Mouse (Mus musculus): ENCODE data around the gene 9430038I01Rik.
"Not testable (repeated sequence)": the region's sequence is repeated elsewhere in the genome, so short reads cannot be mapped to it uniquely, and the experiment has no call there.

Gene 9430038I01Rik

GRCm38 (mm10) chr7:137410337-137411197 is at the start of gene 9430038I01Rik:
TSS of gene 9430038I01Rik (minus strand) at chr7:137410762.
- peak; percentile 97 for DNase-seq (ENCODE audit: low spot score)

- no peak for DNase-seq (ENCODE audit: low spot score)
Measured at GRCm38 (mm10) chr7:137445321-137445720, 34.8 kb upstream of the 9430038I01Rik start.

- no peak for DNase-seq (ENCODE audit: low spot score)
Measured at GRCm38 (mm10) chr7:137442951-137443350, 32.4 kb upstream of the 9430038I01Rik start.

GRCm38 (mm10) chr7:137438962-137439361 is 28.4 kb upstream of the 9430038I01Rik start:
- DNase-seq (ENCODE audit: low spot score) = not testable (repeated sequence)

GRCm38 (mm10) chr7:137438179-137438550 is 27.6 kb upstream of the 9430038I01Rik start:
- no peak for DNase-seq (ENCODE audit: low spot score)

- DNase-seq (ENCODE audit: low spot score) = peak; percentile 97
Measured at GRCm38 (mm10) chr7:137437440-137438178, 27.0 kb upstream of the 9430038I01Rik start, which contains the start of gene Glrx3. TSS of gene Glrx3 (plus strand) at chr7:137437614.

- DNase-seq (ENCODE audit: low spot score) = no peak
Measured at GRCm38 (mm10) chr7:137436901-137437300, 26.3 kb upstream of the 9430038I01Rik start.

- DNase-seq (ENCODE audit: low spot score) = no peak
Measured at GRCm38 (mm10) chr7:137431769-137432603, 21.4 kb upstream of the 9430038I01Rik start.

- no peak for DNase-seq (ENCODE audit: low spot score)
Measured at GRCm38 (mm10) chr7:137426693-137427092, 16.1 kb upstream of the 9430038I01Rik start.

- no peak for DNase-seq (ENCODE audit: low spot score)
Measured at GRCm38 (mm10) chr7:137421236-137421635, 10.7 kb upstream of the 9430038I01Rik start.

- DNase-seq (ENCODE audit: low spot score) = no peak
Measured at GRCm38 (mm10) chr7:137420550-137420949, 10.0 kb upstream of the 9430038I01Rik start.

GRCm38 (mm10) chr7:137414710-137415109 is 4.1 kb upstream of the 9430038I01Rik start:
- no peak for DNase-seq (ENCODE audit: low spot score)

GRCm38 (mm10) chr7:137407428-137408058 is 3.0 kb downstream of the 9430038I01Rik start:
- DNase-seq (ENCODE audit: low spot score) = no peak

GRCm38 (mm10) chr7:137404146-137404545 is 6.4 kb downstream of the 9430038I01Rik start:
- no peak for DNase-seq (ENCODE audit: low spot score)

- DNase-seq (ENCODE audit: low spot score) = no peak
Measured at GRCm38 (mm10) chr7:137398973-137399372, 11.6 kb downstream of the 9430038I01Rik start.

- DNase-seq (ENCODE audit: low spot score) = no peak
Measured at GRCm38 (mm10) chr7:137397361-137397910, 13.1 kb downstream of the 9430038I01Rik start.

- no peak for DNase-seq (ENCODE audit: low spot score)
Measured at GRCm38 (mm10) chr7:137395421-137395820, 15.1 kb downstream of the 9430038I01Rik start.

GRCm38 (mm10) chr7:137387863-137388262 is 22.7 kb downstream of the 9430038I01Rik start:
- no peak for DNase-seq (ENCODE audit: low spot score)

- DNase-seq (ENCODE audit: low spot score) = no peak
Measured at GRCm38 (mm10) chr7:137374996-137375395, 35.6 kb downstream of the 9430038I01Rik start.

- DNase-seq (ENCODE audit: low spot score) = no peak
Measured at GRCm38 (mm10) chr7:137371770-137372169, 38.8 kb downstream of the 9430038I01Rik start.

GRCm38 (mm10) chr7:137370175-137370574 is 40.4 kb downstream of the 9430038I01Rik start:
- DNase-seq (ENCODE audit: low spot score) = no peak

Data from ovary, postnatal 36 days (tissue).